Mouse (Mus musculus): ENCODE results near the gene Slc45a3. TPM values are rescaled to one million over a fixed set of nuclear protein-coding genes. Genes with fewer than 3 reads are reported as not detected.

The Slc45a3 gene
- polyA plus RNA-seq (2015; fragmentation: Nextera tagmentation; extraction: Ambion mirVana): 2.6 and 3.1 TPM in 2 replicates

- ATAC-seq (ENCODE audit: insufficient read depth): peak; percentile 55
- no peaks in the 10 kb centered on the region for H3K36me3 ChIP-seq (replicated peaks)
- under 1% methylated on average over 33 of the region's 35 CpGs for WGBS (ENCODE audit: insufficient replicate concordance)
- no peak within 1 kb of the TSS for H3K27ac ChIP-seq (replicated peaks)
- no peaks in the 10 kb centered on the region for H3K9me3 ChIP-seq (replicated peaks)
- H3K27me3 ChIP-seq: peaks cover 68% of the 10 kb centered on the region
- H3K9ac ChIP-seq: peak within 1 kb of the TSS; percentile 30; the same call in 1 of the 2 replicates
- peak within 1 kb of the TSS; percentile 63 for H3K4me3 ChIP-seq (replicated peaks)
- H3K4me1 ChIP-seq (replicated peaks): peaks cover 26% of the 10 kb centered on the region
- peak within 1 kb of the TSS; percentile 77 for H3K4me2 ChIP-seq
Observed at GRCm38 (mm10) chr1:131962606-131963084, at the start of gene Slc45a3. TSS of gene Slc45a3 (plus strand) at chr1:131962967.

GRCm38 (mm10) chr1:131917634-131918033 lies 45.1 kb upstream of the Slc45a3 start:
- no peak overlapping the region for H3K9ac ChIP-seq
- no peak overlapping the region for H3K4me3 ChIP-seq (replicated peaks)
- no peak for ATAC-seq (ENCODE audit: insufficient read depth)
- H3K4me1 ChIP-seq (replicated peaks): peaks cover 23% of the 10 kb centered on the region
- H3K9me3 ChIP-seq (replicated peaks): no peaks in the 10 kb centered on the region
- H3K27me3 ChIP-seq: no peaks in the 10 kb centered on the region
- no peak overlapping the region for H3K4me2 ChIP-seq
- H3K27ac ChIP-seq (replicated peaks): no peak overlapping the region
- peaks cover 81% of the 10 kb centered on the region for H3K36me3 ChIP-seq (replicated peaks)
- 65% methylated on average over 6 of the region's 6 CpGs for WGBS (ENCODE audit: insufficient replicate concordance)

- Histone ChIP-seq H3K27ac (replicated peaks) (no peak overlapping the region), H3K27me3 (no peaks in the 10 kb centered on the region), H3K36me3 (replicated peaks) (peaks cover 87% of the 10 kb centered on the region), H3K4me3 (replicated peaks) (no peak overlapping the region), H3K9me3 (replicated peaks) (no peaks in the 10 kb centered on the region), H3K9ac (no peak overlapping the region), H3K4me2 (no peak overlapping the region), H3K4me1 (replicated peaks) (peaks cover 16% of the 10 kb centered on the region; the same call in 1 of the 2 replicates)
- no peak for ATAC-seq (ENCODE audit: insufficient read depth)
- WGBS (ENCODE audit: insufficient replicate concordance): 96% methylated on average over 2 of the region's 2 CpGs
Observed at GRCm38 (mm10) chr1:131919052-131919451, 43.7 kb upstream of the Slc45a3 start.

GRCm38 (mm10) chr1:131922100-131922499 lies 40.7 kb upstream of the Slc45a3 start:
- no peak overlapping the region for H3K9ac ChIP-seq
- peaks cover 94% of the 10 kb centered on the region for H3K36me3 ChIP-seq (replicated peaks)
- H3K4me2 ChIP-seq: no peak overlapping the region
- no peaks in the 10 kb centered on the region for H3K9me3 ChIP-seq (replicated peaks)
- no peak overlapping the region for H3K27ac ChIP-seq (replicated peaks)
- WGBS (ENCODE audit: insufficient replicate concordance): 88% methylated on average over 3 of the region's 3 CpGs
- 0 out of 2 replicates have a peak, but pooled peaks cover 3% of the 10 kb centered on the region for H3K4me1 ChIP-seq (replicated peaks)
- ATAC-seq (ENCODE audit: insufficient read depth): no peak
- no peaks in the 10 kb centered on the region for H3K27me3 ChIP-seq
- H3K4me3 ChIP-seq (replicated peaks): no peak overlapping the region

- ATAC-seq (ENCODE audit: insufficient read depth): no peak
- H3K4me3 ChIP-seq (replicated peaks): no peak overlapping the region
- no peak overlapping the region for H3K27ac ChIP-seq (replicated peaks)
- H3K36me3 ChIP-seq (replicated peaks): peaks cover 79% of the 10 kb centered on the region
- no peaks in the 10 kb centered on the region for H3K27me3 ChIP-seq
- H3K4me2 ChIP-seq: no peak overlapping the region
- H3K9me3 ChIP-seq (replicated peaks): no peaks in the 10 kb centered on the region
- H3K4me1 ChIP-seq (replicated peaks): peaks cover 6% of the 10 kb centered on the region; the same call in 1 of the 2 replicates
- WGBS (ENCODE audit: insufficient replicate concordance): 61% methylated on average over 2 of the region's 2 CpGs
- no peak overlapping the region for H3K9ac ChIP-seq
Observed at GRCm38 (mm10) chr1:131933471-131933870, 29.3 kb upstream of the Slc45a3 start.

- Histone ChIP-seq H3K9ac (no peak overlapping the region), H3K4me2 (no peak overlapping the region), H3K27ac (replicated peaks) (no peak overlapping the region), H3K27me3 (no peaks in the 10 kb centered on the region), H3K4me1 (replicated peaks) (peaks cover 13% of the 10 kb centered on the region), H3K9me3 (replicated peaks) (no peaks in the 10 kb centered on the region), H3K4me3 (replicated peaks) (no peak overlapping the region), H3K36me3 (replicated peaks) (peaks cover 41% of the 10 kb centered on the region)
- ATAC-seq (ENCODE audit: insufficient read depth): no peak
- 53% methylated on average over 6 of the region's 6 CpGs for WGBS (ENCODE audit: insufficient replicate concordance)
Observed at GRCm38 (mm10) chr1:131937659-131938305, 25.0 kb upstream of the Slc45a3 start.

GRCm38 (mm10) chr1:131938811-131939210 lies 24.0 kb upstream of the Slc45a3 start:
- H3K36me3 ChIP-seq (replicated peaks): peaks cover 36% of the 10 kb centered on the region
- no peak overlapping the region for H3K27ac ChIP-seq (replicated peaks)
- H3K4me2 ChIP-seq: no peak overlapping the region
- peaks cover 14% of the 10 kb centered on the region for H3K4me1 ChIP-seq (replicated peaks)
- no peak overlapping the region for H3K9ac ChIP-seq
- H3K4me3 ChIP-seq (replicated peaks): no peak overlapping the region
- 65% methylated on average over 1 of the region's 1 CpGs for WGBS (ENCODE audit: insufficient replicate concordance)
- no peaks in the 10 kb centered on the region for H3K27me3 ChIP-seq
- peak; percentile 37; the same call in 1 of the 2 replicates for ATAC-seq (ENCODE audit: insufficient read depth)
- no peaks in the 10 kb centered on the region for H3K9me3 ChIP-seq (replicated peaks)

GRCm38 (mm10) chr1:131940711-131941244 lies 22.0 kb upstream of the Slc45a3 start:
- WGBS (ENCODE audit: insufficient replicate concordance): 64% methylated on average over 2 of the region's 2 CpGs

GRCm38 (mm10) chr1:131941501-131941900 lies 21.3 kb upstream of the Slc45a3 start:
- Histone ChIP-seq H3K9me3 (replicated peaks) (no peaks in the 10 kb centered on the region), H3K27me3 (no peaks in the 10 kb centered on the region), H3K36me3 (replicated peaks) (peaks cover 16% of the 10 kb centered on the region), H3K4me3 (replicated peaks) (no peak overlapping the region), H3K27ac (replicated peaks) (no peak overlapping the region), H3K4me2 (no peak overlapping the region), H3K9ac (no peak overlapping the region), H3K4me1 (replicated peaks) (peaks cover 25% of the 10 kb centered on the region)
- WGBS (ENCODE audit: insufficient replicate concordance): 89% methylated on average over 1 of the region's 1 CpGs
- no peak for ATAC-seq (ENCODE audit: insufficient read depth)

More at GRCm38 (mm10) chr1:131940711-131941244, 22.0 kb upstream of the Slc45a3 start:
- no peak for ATAC-seq (ENCODE audit: insufficient read depth)
- Histone ChIP-seq H3K4me2 (no peak overlapping the region), H3K4me1 (replicated peaks) (peaks cover 18% of the 10 kb centered on the region), H3K9ac (no peak overlapping the region), H3K9me3 (replicated peaks) (no peaks in the 10 kb centered on the region), H3K27ac (replicated peaks) (no peak overlapping the region), H3K4me3 (replicated peaks) (no peak overlapping the region), H3K27me3 (no peaks in the 10 kb centered on the region), H3K36me3 (replicated peaks) (peaks cover 17% of the 10 kb centered on the region)

- no peak overlapping the region for H3K27ac ChIP-seq (replicated peaks)
- 0 out of 2 replicates have a peak, but pooled peaks have one; percentile 14 for ATAC-seq (ENCODE audit: insufficient read depth)
- no peaks in the 10 kb centered on the region for H3K27me3 ChIP-seq
- H3K36me3 ChIP-seq (replicated peaks): peaks cover 2% of the 10 kb centered on the region; the same call in 1 of the 2 replicates
- no peak overlapping the region for H3K4me2 ChIP-seq
- H3K4me3 ChIP-seq (replicated peaks): no peak overlapping the region
- no peak overlapping the region for H3K9ac ChIP-seq
- H3K9me3 ChIP-seq (replicated peaks): no peaks in the 10 kb centered on the region
- 19% methylated on average over 16 of the region's 16 CpGs for WGBS (ENCODE audit: insufficient replicate concordance)
- peaks cover 26% of the 10 kb centered on the region for H3K4me1 ChIP-seq (replicated peaks)
Observed at GRCm38 (mm10) chr1:131942621-131943590, 19.9 kb upstream of the Slc45a3 start.
